Mouse (Mus musculus): ENCODE data around the gene Smc3. TPM values are rescaled to one million over a fixed set of nuclear protein-coding genes. Genes with fewer than 3 reads are reported as not detected.

Gene Smc3
- total RNA-seq, 1 experiment from 2014 or later = 121 TPM

DNA sequence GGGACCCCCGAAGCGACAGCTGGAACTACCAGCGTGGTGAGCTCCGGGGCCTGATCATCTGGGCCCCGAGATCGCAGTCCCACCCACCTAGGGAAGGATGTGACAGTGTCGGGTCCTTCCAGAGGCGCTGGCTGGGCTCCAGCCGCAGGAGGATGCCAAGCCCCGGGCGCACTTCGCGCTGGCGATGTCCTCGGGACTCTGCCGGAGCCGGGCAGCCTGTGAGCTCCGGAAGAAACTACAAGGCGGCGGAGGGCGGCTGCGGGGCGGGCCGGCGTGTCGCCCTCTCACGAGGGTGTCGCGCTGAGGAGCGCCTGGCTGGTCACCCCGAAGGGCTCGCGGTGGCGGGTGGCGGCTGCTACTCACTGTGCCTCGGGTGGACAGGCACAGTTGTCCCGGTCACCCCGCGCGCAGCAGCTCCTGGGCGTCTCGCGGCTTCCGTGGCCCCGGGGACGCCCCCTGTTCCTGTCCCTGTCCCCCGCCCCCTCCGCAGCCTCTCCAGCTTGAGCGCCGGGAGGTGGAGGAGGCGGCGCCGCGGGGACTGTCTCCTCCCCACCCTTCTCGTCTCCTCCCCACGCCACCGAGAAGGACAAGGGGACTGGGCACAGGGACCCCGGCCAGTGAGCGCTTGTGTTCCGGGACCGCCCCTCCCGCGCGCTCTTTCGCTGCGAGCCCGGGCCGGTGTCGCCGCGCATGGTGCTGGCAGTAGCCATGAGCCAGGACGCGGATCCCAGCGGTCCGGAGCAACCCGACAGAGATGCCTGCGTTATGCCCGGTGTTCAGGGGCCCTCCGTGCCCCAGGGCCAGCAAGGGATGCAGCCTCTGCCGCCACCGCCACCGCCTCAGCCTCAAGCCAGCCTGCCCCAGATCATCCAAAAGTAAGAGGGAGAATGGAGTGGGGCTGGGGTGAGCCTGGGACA, 76.8 kb downstream of the Smc3 start, which contains the start of gene Rbm20:
Rbm20 (plus strand) TSS at position 589 of the 917 bp plus-strand sequence.
- no peak for ATAC-seq (replicated peaks; ENCODE audit: insufficient number of reproducible peaks, low FRiP score, low TSS enrichment, poor library complexity, severe bottlenecking)

DNA sequence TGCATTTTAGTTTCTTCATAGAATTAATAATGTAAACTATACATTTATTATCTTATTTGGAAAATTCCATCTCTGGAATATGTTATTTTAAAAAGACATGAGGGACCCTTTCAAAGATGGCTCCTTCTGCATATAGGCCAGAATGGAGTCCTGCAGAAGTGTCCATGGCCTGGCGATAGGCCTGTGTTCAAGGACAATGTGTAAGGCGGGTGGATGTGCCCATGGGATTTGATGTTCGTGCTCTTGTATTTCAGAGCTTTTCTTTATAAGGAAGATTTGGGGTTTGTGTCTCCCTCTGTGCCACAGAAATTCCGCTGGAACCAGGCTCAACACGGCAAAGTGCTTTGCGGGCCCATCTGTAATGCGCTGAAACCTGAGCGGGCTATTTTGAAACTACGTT, 79.0 kb downstream of the Smc3 start:
- no peak for ATAC-seq (replicated peaks; ENCODE audit: insufficient number of reproducible peaks, low FRiP score, low TSS enrichment, poor library complexity, severe bottlenecking)

DNA sequence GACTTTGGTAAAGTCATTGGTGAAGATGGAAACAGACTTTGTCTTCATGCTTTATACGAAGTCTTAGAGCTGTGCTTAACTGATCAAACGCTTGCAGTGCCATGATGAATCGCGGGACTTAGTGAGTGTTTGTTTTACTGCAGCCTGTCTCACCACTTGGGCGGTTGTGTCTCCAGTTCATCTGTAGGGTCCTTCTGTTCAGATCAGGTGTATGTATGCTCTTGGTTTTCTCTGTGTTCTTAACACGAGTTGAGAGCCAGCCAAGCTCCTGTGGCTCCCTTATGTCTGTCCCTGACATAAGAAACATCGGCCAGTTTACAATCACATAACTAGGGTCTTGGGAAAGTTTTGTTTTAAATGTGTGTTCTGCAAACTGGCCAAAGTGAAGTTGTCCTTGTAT, 79.8 kb downstream of the Smc3 start:
- ATAC-seq (replicated peaks; ENCODE audit: insufficient number of reproducible peaks, low FRiP score, low TSS enrichment, poor library complexity, severe bottlenecking) = no peak

DNA sequence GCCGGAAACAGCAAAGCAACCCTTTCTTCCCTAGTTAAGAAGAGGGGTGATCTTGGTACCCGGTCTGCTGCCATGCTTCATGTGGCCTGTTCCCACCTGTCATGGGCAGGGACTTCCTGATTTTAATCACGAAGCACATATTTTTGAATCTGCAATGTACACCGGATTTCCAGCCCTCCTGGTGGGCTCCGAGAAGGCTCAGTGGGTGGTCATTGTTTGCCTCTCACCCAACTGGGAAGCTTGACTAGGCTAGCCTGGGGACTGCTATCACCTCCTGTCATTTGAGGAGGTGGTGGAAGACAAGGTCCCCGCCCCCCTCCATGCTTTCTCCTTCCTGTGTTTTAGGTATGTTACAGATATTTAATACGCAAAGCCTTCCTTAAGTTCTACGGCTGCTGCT, 82.2 kb downstream of the Smc3 start:
- no peak for ATAC-seq (replicated peaks; ENCODE audit: insufficient number of reproducible peaks, low FRiP score, low TSS enrichment, poor library complexity, severe bottlenecking)

DNA sequence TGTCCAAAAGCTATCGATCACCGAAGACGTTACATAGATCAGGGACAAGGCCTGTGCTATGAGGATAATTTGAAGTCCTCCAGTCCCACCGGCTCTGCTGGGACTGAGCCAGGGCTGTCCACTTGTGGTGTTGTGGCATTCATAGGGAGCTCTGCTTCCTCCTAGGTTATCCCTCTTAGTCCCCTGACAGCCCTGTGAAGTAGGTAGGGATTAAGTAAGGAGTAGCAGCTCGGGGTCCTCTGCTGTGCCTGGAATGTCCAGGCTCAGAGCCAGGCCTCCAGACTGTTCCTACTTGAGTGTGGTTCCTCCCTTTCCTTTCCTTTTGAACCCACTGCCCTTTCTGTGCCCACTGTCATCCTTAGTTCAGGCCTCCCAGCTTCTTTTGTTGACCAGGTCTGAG, 87.4 kb downstream of the Smc3 start:
- ATAC-seq (replicated peaks; ENCODE audit: insufficient number of reproducible peaks, low FRiP score, low TSS enrichment, poor library complexity, severe bottlenecking) = no peak

DNA sequence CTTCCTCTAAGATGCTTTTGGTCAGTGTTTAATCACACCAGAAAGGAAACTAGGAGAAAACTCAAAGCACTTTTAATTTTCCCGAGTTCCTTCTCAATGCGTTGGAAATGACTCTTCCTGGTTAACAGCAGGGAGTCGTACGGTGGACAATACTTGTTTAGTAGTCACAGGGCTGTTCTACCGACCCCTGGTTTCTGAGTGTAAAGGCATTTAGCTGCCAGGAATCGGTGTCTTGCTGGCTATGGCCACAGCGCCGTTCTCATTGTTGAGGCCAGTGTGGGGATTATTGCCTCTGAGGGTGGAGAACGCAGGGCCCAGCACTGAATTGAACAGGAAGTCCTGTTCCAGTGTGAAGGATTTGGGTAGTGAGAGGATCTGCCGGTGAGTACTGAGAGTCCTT, 90.6 kb downstream of the Smc3 start:
- no peak for ATAC-seq (replicated peaks; ENCODE audit: insufficient number of reproducible peaks, low FRiP score, low TSS enrichment, poor library complexity, severe bottlenecking)

DNA sequence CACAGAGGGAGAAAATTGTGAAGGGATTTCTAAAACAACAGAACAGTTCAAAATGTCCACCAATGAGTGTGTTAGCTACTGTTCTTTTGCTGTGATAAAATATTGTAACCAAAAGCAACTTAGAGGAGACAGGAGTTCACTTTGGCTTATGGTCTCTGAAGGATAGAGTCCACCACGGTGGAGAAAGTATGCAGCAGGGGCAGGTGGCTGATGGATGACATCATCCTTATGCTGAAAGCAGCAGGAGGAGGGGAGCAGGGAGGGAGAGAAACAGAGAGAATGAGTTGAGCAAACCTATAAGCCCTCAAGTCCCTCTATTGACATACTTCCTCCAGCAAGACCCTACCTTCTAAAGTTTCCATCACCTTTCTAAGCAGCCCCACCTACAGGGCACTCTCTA, 93.8 kb downstream of the Smc3 start:
- ATAC-seq (replicated peaks; ENCODE audit: insufficient number of reproducible peaks, low FRiP score, low TSS enrichment, poor library complexity, severe bottlenecking) = no peak

Other genes starting within 250 kb of the Smc3 start
- not detected in 3 replicates for gene Gm10197, start 228.6 kb upstream of the Smc3 start, total RNA-seq (2017)
- gene Smndc1, start 209.8 kb upstream of the Smc3 start, total RNA-seq (2017) = 62.7 to 74.2 TPM (median 74.1 TPM) in 3 replicates
- gene Dusp5, start 71.3 kb upstream of the Smc3 start, total RNA-seq (2017) = 247 to 384 TPM (median 376 TPM) in 3 replicates
- 26.1 TPM in 1 of 3 replicates, not detected in the others for gene Nutf2-ps1, start 11.3 kb upstream of the Smc3 start, total RNA-seq (2017)
- gene Rbm20, start 76.9 kb downstream of the Smc3 start, total RNA-seq (2017) = not detected in 3 replicates

Measured in monocyte, adult 5-6 weeks (primary cell).